Mouse (Mus musculus) brain, embryonic 18.5 days (tissue): ENCODE results near the gene Zfp607b.
A peak's percentile ranks its signal among the peaks of the same experiment; 100 is the strongest.

ENCODE experiments used
- DNase-seq: peaks from one replicate; pipeline ENCODE4 v3.0.0-alpha.2; 2012; ENCODE audit warnings: low read depth, low spot score

Gene Zfp607b

GRCm38 (mm10) chr7:27688815-27689612 is at the start of gene Zfp607b:
TSS of gene Zfp607b (plus strand) at chr7:27689340.
- peak; percentile 95 for DNase-seq

- DNase-seq: no peak
Measured at GRCm38 (mm10) chr7:27644471-27644870, 44.7 kb upstream of the Zfp607b start.

GRCm38 (mm10) chr7:27646516-27646915 is 42.6 kb upstream of the Zfp607b start:
- DNase-seq: no peak

- DNase-seq: no peak
Measured at GRCm38 (mm10) chr7:27647281-27648002, 41.7 kb upstream of the Zfp607b start.

GRCm38 (mm10) chr7:27649723-27650122 is 39.4 kb upstream of the Zfp607b start:
- DNase-seq: no peak

- no peak for DNase-seq
Measured at GRCm38 (mm10) chr7:27650949-27651348, 38.2 kb upstream of the Zfp607b start.

- peak; percentile 50 for DNase-seq
Measured at GRCm38 (mm10) chr7:27653681-27654437, 35.3 kb upstream of the Zfp607b start, which contains the start of gene Ttc9b. TSS of gene Ttc9b (plus strand) at chr7:27653915.

GRCm38 (mm10) chr7:27654607-27655276 is 34.4 kb upstream of the Zfp607b start:
- no peak for DNase-seq

- DNase-seq: no peak
Measured at GRCm38 (mm10) chr7:27655545-27655944, 33.6 kb upstream of the Zfp607b start.

- DNase-seq: no peak
Measured at GRCm38 (mm10) chr7:27656600-27656999, 32.5 kb upstream of the Zfp607b start.

GRCm38 (mm10) chr7:27657824-27658395 is 31.2 kb upstream of the Zfp607b start:
- DNase-seq: no peak

GRCm38 (mm10) chr7:27658712-27659663 is 30.2 kb upstream of the Zfp607b start:
- DNase-seq: no peak

GRCm38 (mm10) chr7:27662038-27662437 is 27.1 kb upstream of the Zfp607b start:
- DNase-seq: no peak

GRCm38 (mm10) chr7:27673064-27673574 is 16.0 kb upstream of the Zfp607b start:
- DNase-seq: no peak

GRCm38 (mm10) chr7:27673575-27674131 is 15.5 kb upstream of the Zfp607b start:
- DNase-seq: no peak

GRCm38 (mm10) chr7:27674195-27674521 is 15.0 kb upstream of the Zfp607b start:
- DNase-seq: no peak

- peak; percentile 93 for DNase-seq
Measured at GRCm38 (mm10) chr7:27674522-27675221, 14.5 kb upstream of the Zfp607b start, which contains the start of gene Map3k10. TSS of gene Map3k10 (minus strand) at chr7:27674598.

- DNase-seq: no peak
Measured at GRCm38 (mm10) chr7:27675222-27675612, 13.9 kb upstream of the Zfp607b start.

GRCm38 (mm10) chr7:27683218-27683617 is 5.9 kb upstream of the Zfp607b start:
- no peak for DNase-seq
